Mouse (Mus musculus) midbrain, postnatal 0 days (tissue): Measurements from ENCODE around the gene Atl3. TPM values are rescaled to one million over a fixed set of nuclear protein-coding genes. Genes with fewer than 3 reads are reported as not detected.

Source experiments
- ATAC-seq: fragments of 200-750 bp; cut with Nextera tagmentation; 2 replicates; pipeline ENCODE4 v1.8.0; 2017; ENCODE audit warnings: moderate number of reproducible peaks, mild to moderate bottlenecking, moderate TSS enrichment, moderate library complexity; ENCODE audit not compliant: low FRiP score
- DNase-seq: peaks from one replicate; pipeline ENCODE4 v3.0.0-alpha.2; 2015; ENCODE audit warnings: low spot score
- H3K27ac ChIP-seq: fragments of 300-500 bp; sonication (generic); 2 replicates; pipeline ENCODE4 v1.5.1; 2014; ENCODE audit warnings: low read depth, mild to moderate bottlenecking, low read length, mixed read lengths
- H3K27me3 ChIP-seq: fragments of 300-500 bp; sonication (generic); 2 replicates; pipeline ENCODE4 v1.6.1; 2014; ENCODE audit warnings: low read length, control low read depth, mixed read lengths; ENCODE audit not compliant: insufficient read depth
- H3K36me3 ChIP-seq: fragments of 300-500 bp; sonication (generic); 2 replicates; pipeline ENCODE4 v1.6.1; 2014; ENCODE audit warnings: low read length, control low read depth, mixed read lengths; ENCODE audit not compliant: insufficient read depth
- H3K4me1 ChIP-seq: fragments of 300-500 bp; sonication (generic); 2 replicates; pipeline ENCODE4 v1.6.1; 2014; ENCODE audit warnings: mild to moderate bottlenecking, control low read depth, antibody characterized with exemption, low read length, mixed read lengths; ENCODE audit not compliant: insufficient read depth
- H3K4me2 ChIP-seq: fragments of 300-500 bp; sonication (generic); 2 replicates; pipeline ENCODE4 v1.6.1; 2014; ENCODE audit warnings: low read depth, mild to moderate bottlenecking, low read length, mixed read lengths; ENCODE audit not compliant: poor library complexity, severe bottlenecking
- H3K4me3 ChIP-seq: fragments of 300-500 bp; sonication (generic); 2 replicates; pipeline ENCODE4 v1.5.1; 2014; ENCODE audit warnings: low read depth, mild to moderate bottlenecking, low read length, moderate library complexity
- H3K9ac ChIP-seq: fragments of 300-500 bp; sonication (generic); replicated peaks from 2 replicates; pipeline ENCODE4 v1.6.1; 2014; ENCODE audit warnings: mild to moderate bottlenecking, low read length, moderate library complexity, mixed read lengths; ENCODE audit not compliant: poor library complexity, severe bottlenecking
- H3K9me3 ChIP-seq: fragments of 300-500 bp; sonication (generic); 2 replicates; pipeline ENCODE4 v1.6.1; 2016; ENCODE audit warnings: low read length, control low read depth
- CTCF ChIP-seq: IDR thresholded peaks from 2 replicates; pipeline ENCODE4 v1.5.1; 2016; ENCODE audit warnings: antibody characterized with exemption, mild to moderate bottlenecking
- WGBS: fragments of 180-500 bp; shearing (Covaris S2); extraction: QIAGEN DNeasy Blood & Tissue Kit; methylation state at CpG from one replicate; pipeline ENCODE4 v1.1.7; 2014; 5-methylcytosine and 5-hydroxymethylcytosine counted together
- polyA plus RNA-seq: library from polyadenylated mRNA; unstranded; fragments of >200 nt; fragmentation: Nextera tagmentation; extraction: Ambion mirVana; gene quantifications from 2 replicates; pipeline ENCODE4 v1.2.1, GENCODE M21; 2015
- total RNA-seq: library from RNA; depleted of rRNA; stranded (reverse); fragments of >200 nt; gene quantifications from 2 replicates; pipeline ENCODE4 v1.2.3, GENCODE M21; 2014

Gene Atl3
- total and polyA plus RNA-seq, 2 experiments from 2014 or later, result 5.3 to 10.2 TPM

DNA sequence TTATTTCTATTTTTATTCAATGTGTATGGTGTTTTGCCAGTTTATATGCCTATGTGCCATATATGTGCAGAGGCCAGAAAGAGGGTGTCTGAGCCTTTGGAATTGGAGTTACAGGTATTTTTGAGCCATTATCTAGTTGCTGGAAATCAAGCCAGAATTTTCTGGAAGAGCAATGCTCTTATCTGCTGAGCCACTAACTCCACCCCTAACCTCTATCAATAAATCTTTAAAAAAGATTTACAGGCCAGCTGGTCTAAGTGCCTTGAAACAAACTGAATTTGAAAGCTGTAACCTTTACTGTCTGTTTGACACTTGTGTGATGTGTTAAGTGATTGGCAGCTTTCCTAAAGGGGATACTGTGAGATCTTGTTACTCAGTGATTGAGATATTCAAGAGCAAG lies 29.9 kb downstream of the Atl3 start:
- Histone ChIP-seq H3K27ac (no peak overlapping the region), H3K36me3 (peaks cover 21% of the 10 kb centered on the region), H3K4me3 (no peak overlapping the region), H3K27me3 (no peaks in the 10 kb centered on the region), H3K9ac (no peak overlapping the region), H3K4me1 (no peaks in the 10 kb centered on the region), H3K4me2 (no peak overlapping the region), H3K9me3 (no peaks in the 10 kb centered on the region)
- DNase-seq, result no peak
- no peak for ATAC-seq
- TF ChIP-seq CTCF, result no peak

GRCm38 (mm10) chr19:7524879-7525278 lies 31.0 kb downstream of the Atl3 start:
- Histone ChIP-seq H3K4me2 (no peak overlapping the region), H3K27me3 (no peaks in the 10 kb centered on the region), H3K9ac (no peak overlapping the region), H3K27ac (no peak overlapping the region), H3K4me1 (no peaks in the 10 kb centered on the region), H3K4me3 (no peak overlapping the region), H3K9me3 (no peaks in the 10 kb centered on the region), H3K36me3 (peaks cover 21% of the 10 kb centered on the region)
- no peak for TF ChIP-seq CTCF
- DNase-seq (no peak), ATAC-seq (no peak)
- WGBS, result 77% methylated on average over 3 of the region's 3 CpGs

DNA sequence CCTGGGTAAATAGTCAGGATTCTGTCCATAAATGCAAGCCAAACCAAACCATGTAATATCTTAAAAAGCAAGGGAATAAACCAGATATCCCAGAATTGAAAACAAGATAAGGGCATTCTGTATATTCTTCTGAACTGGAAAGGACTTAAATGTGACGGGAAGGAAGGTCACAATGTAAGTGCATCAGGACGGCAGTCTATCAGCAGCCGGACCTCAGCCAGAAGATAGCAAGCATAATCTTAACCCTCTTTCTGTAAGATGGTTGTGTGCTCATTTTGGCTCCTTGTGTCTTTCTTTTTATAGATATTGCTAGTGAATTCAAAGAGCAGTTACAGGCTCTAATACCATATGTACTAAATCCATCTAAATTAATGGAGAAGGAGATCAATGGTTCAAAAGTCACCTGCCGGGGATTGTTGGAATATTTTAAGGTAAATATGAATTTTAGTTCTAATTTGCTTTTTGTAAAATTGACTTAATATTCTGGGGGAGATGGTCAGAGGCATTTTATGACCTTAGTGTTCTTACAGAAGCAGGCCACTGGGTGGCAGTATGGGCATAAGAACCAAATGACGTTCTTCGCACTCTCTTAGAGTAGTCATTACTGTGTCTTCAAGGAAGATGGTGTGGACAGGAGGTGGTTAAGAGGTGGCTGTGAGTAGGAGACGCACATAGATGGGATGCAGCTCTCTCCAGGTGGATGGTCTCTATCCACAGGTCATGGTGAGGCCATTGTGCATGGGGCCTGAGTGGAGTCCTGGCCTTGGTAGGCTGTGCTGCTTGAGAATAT lies 35.0 kb downstream of the Atl3 start:
- Histone ChIP-seq H3K9me3 (no peaks in the 10 kb centered on the region), H3K4me2 (no peak overlapping the region), H3K9ac (no peak overlapping the region), H3K36me3 (peaks cover 20% of the 10 kb centered on the region), H3K27me3 (no peaks in the 10 kb centered on the region), H3K4me3 (no peak overlapping the region), H3K27ac (no peak overlapping the region), H3K4me1 (no peaks in the 10 kb centered on the region)
- TF ChIP-seq CTCF, result peak; percentile 88
- WGBS, result 51% methylated on average over 7 of the region's 7 CpGs
- ATAC-seq (peak; percentile 58; the same call in 1 of the 2 replicates), DNase-seq (peak; percentile 86)

DNA sequence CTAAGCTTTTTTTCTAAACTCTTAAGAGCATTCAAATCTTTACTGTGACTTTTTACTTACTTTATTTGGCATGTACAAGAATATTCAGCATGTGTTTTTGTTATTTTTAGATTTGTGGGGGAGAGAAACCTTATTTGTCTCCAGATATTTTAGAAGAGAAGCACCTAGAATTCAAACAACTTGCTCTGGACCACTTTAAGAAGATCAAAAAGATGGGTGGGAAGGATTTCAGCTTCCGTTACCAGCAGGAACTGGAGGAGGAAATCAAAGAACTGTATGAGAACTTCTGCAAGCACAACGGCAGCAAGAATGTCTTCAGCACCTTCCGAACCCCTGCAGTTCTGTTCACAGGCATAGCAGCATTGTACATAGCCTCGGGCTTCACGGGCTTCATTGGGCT lies 38.1 kb downstream of the Atl3 start:
- TF ChIP-seq CTCF, result no peak

GRCm38 (mm10) chr19:7533891-7534290 lies 40.1 kb downstream of the Atl3 start:
- Histone ChIP-seq H3K9me3 (no peaks in the 10 kb centered on the region), H3K4me1 (no peaks in the 10 kb centered on the region), H3K9ac (no peak overlapping the region), H3K4me2 (no peak overlapping the region), H3K27me3 (no peaks in the 10 kb centered on the region), H3K36me3 (peaks cover 15% of the 10 kb centered on the region), H3K4me3 (no peak overlapping the region), H3K27ac (no peak overlapping the region)
- no peak for ATAC-seq
- WGBS, result 66% methylated on average over 5 of the region's 5 CpGs
- peak; percentile 66 for DNase-seq
- no peak for TF ChIP-seq CTCF

More for the DNA sequence above, 38.1 kb downstream of the Atl3 start:
- ATAC-seq (no peak), DNase-seq (no peak)
- Histone ChIP-seq H3K9ac (no peak overlapping the region), H3K36me3 (peaks cover 13% of the 10 kb centered on the region), H3K4me2 (no peak overlapping the region), H3K4me1 (no peaks in the 10 kb centered on the region), H3K4me3 (no peak overlapping the region), H3K9me3 (no peaks in the 10 kb centered on the region), H3K27ac (no peak overlapping the region), H3K27me3 (no peaks in the 10 kb centered on the region)
- 86% methylated on average over 5 of the region's 5 CpGs for WGBS

- Histone ChIP-seq H3K27me3 (no peaks in the 10 kb centered on the region), H3K27ac (no peak overlapping the region), H3K9ac (no peak overlapping the region), H3K4me1 (no peaks in the 10 kb centered on the region), H3K9me3 (no peaks in the 10 kb centered on the region), H3K36me3 (no peaks in the 10 kb centered on the region), H3K4me2 (no peak overlapping the region), H3K4me3 (no peak overlapping the region)
- WGBS, result 98% methylated on average over 3 of the region's 3 CpGs
- DNase-seq (no peak), ATAC-seq (no peak)
- TF ChIP-seq CTCF, result no peak
Observed at GRCm38 (mm10) chr19:7548924-7549323, 55.1 kb downstream of the Atl3 start.
